Mouse (Mus musculus): Measurements from ENCODE around the gene Cdc42ep3. TPM values are rescaled to one million over a fixed set of nuclear protein-coding genes. Genes with fewer than 3 reads are reported as not detected.

Gene Cdc42ep3
- polyA plus RNA-seq, 1 experiment = 36.1 TPM

DNA sequence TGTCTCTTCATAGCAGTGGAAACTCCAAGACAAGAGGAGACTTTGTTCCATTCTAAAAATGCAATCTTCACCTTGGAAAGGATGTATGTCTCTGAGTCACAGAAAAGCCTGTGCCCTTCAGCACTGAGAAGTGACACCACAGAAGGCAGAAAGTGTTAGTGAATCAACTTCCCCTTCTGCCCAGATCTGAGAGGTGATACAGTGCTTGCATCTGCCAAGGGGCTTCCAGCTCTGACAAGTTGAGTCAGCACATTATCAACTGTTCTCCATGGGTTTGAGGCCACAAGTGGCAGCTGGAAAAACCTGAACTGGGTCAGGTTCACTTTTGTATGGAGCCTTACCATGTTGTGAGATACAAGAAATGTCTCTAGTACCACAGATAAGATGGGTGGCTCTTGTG, 55.9 kb downstream of the Cdc42ep3 start:
- Histone ChIP-seq H3K4me1 (ENCODE audit: control insufficient read depth, insufficient read depth, low read length) (peaks cover 47% of the 10 kb centered on the region), H3K4me3 (ENCODE audit: insufficient read depth, low read length) (no peak overlapping the region), H3K27ac (ENCODE audit: insufficient read depth, low read depth, low read length) (peak overlapping the region; percentile 19; the same call in 1 of the 2 replicates)
- no peak for TF ChIP-seq CTCF (IDR thresholded peaks at IDR 0.05; ENCODE audit: low read depth, low read length)
- TF ChIP-seq POLR2A (IDR thresholded peaks at IDR 0.05; ENCODE audit: borderline replicate concordance, low read depth, low read length) = no peak

DNA sequence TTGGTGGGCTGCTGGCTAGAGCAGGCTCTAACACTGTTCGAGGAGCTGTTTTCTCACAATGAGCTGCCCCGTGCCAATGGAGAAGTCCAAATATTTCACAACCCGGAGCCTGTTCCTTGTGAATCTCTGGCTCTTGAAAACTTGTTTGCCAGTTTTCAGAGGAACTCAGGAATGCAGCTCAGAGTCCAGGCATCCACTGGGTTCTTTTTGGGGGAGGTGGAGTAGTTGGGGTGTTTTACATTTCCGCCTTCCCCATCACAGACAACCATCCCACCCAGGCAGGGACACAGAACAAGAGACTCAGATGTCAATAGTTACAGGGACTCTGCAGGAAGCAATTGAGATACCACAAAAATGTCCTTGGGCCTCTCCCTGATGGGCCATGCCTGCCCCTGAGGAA, 59.0 kb downstream of the Cdc42ep3 start:
- Histone ChIP-seq H3K27ac (ENCODE audit: insufficient read depth, low read depth, low read length) (no peak overlapping the region), H3K4me1 (ENCODE audit: control insufficient read depth, insufficient read depth, low read length) (peaks cover 38% of the 10 kb centered on the region), H3K4me3 (ENCODE audit: insufficient read depth, low read length) (no peak overlapping the region)
- TF ChIP-seq CTCF (IDR thresholded peaks at IDR 0.05; ENCODE audit: low read depth, low read length) (no peak), POLR2A (IDR thresholded peaks at IDR 0.05; ENCODE audit: borderline replicate concordance, low read depth, low read length) (no peak)

DNA sequence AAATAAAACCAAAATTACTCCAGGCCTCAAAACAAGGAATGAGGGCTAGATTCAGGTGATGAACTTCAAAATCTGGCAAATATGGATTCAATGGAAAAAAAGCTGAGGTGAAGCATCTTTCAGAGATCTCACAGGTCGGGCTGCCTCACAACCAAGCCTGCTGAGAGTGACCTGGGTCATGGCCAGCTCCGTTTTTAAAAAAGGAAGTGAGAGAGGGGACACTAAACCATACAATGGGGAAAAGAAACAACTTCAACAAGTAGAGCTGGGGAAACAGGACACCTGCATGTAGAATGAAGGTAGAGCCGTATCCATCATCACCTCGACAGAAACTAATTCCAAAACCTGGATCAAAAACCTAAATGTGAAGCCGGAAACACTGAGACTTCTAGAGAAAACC, 63.2 kb downstream of the Cdc42ep3 start:
- Histone ChIP-seq H3K27ac (ENCODE audit: insufficient read depth, low read depth, low read length) (no peak overlapping the region), H3K4me3 (ENCODE audit: insufficient read depth, low read length) (no peak overlapping the region), H3K4me1 (ENCODE audit: control insufficient read depth, insufficient read depth, low read length) (peaks cover 20% of the 10 kb centered on the region)
- TF ChIP-seq POLR2A (IDR thresholded peaks at IDR 0.05; ENCODE audit: borderline replicate concordance, low read depth, low read length) = no peak

DNA sequence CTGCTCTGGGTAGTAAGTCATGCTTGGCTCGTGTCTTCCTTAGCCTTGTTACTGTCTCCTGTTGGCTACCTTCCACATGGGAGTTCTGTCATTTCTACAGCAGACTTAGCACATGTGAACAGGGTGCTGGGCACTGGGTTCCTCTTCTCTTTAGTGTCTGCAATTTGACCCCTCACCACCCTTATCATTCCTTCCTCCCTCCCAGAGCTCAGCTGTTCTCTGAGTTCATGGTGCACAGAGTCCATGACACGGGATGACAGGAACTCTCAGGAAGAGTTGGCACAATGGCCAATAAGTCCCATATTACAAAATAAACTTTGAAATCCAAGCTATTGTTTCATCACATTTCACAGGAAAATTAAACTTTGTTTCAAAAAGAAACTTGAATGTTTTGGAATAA, 64.2 kb downstream of the Cdc42ep3 start:
- no peak overlapping the region for H3K27ac ChIP-seq (ENCODE audit: insufficient read depth, low read depth, low read length)
- peaks cover 14% of the 10 kb centered on the region for H3K4me1 ChIP-seq (ENCODE audit: control insufficient read depth, insufficient read depth, low read length)
- no peak overlapping the region for H3K4me3 ChIP-seq (ENCODE audit: insufficient read depth, low read length)
- TF ChIP-seq CTCF (IDR thresholded peaks at IDR 0.05; ENCODE audit: low read depth, low read length) = no peak
- no peak for TF ChIP-seq POLR2A (IDR thresholded peaks at IDR 0.05; ENCODE audit: borderline replicate concordance, low read depth, low read length)

DNA sequence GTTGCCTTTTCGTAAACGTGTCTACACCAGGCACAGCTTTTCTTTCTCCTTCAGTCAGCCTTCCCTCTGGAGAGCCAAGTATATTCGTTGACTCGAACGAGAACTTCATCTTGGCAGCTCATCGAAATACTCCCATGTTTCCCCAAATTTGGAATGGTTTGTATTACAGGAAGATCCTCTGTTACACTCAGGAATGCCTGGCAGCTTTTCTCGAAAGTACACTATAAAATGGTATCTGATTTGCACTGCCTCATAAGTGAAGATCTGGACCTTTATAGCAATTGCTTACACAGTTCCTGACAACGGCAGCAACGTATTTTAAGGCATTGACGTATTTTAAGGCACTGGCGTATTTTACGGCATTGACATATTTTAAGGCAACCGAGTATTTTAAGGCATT, 67.6 kb downstream of the Cdc42ep3 start:
- Histone ChIP-seq H3K4me1 (ENCODE audit: control insufficient read depth, insufficient read depth, low read length) (peaks cover 14% of the 10 kb centered on the region), H3K4me3 (ENCODE audit: insufficient read depth, low read length) (no peak overlapping the region), H3K27ac (ENCODE audit: insufficient read depth, low read depth, low read length) (no peak overlapping the region)
- TF ChIP-seq POLR2A (IDR thresholded peaks at IDR 0.05; ENCODE audit: borderline replicate concordance, low read depth, low read length) = no peak
- no peak for TF ChIP-seq CTCF (IDR thresholded peaks at IDR 0.05; ENCODE audit: low read depth, low read length)

DNA sequence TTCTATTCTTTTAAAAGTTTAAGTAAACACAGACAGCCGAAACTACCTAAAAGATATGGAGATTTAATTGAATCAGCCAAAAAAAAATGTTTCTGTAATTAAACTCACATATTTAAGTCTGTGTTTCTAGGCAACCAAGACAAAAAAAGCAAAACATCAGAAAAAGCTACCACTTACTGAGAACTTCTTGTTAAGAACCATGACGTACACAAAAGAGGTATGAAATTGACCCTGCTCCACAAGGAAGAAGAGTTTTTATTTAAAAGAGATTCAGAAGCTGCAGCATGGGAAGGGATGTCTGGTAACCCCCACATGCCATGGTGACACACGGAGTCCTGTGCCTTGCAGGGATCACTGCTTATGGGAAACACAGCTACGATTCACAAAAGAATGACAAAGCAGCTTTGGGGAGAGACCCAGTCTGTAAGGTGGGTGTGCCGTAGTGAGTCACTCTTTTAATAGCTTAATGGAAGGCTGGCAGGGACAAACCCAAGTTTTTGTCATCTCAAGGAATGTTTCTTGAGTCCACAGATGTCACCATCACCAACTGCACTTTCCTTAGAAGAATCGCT, 69.8 kb downstream of the Cdc42ep3 start:
- TF ChIP-seq POLR2A (IDR thresholded peaks at IDR 0.05; ENCODE audit: borderline replicate concordance, low read depth, low read length) = no peak
- no peak for TF ChIP-seq CTCF (IDR thresholded peaks at IDR 0.05; ENCODE audit: low read depth, low read length)
- Histone ChIP-seq H3K4me1 (ENCODE audit: control insufficient read depth, insufficient read depth, low read length) (peaks cover 5% of the 10 kb centered on the region), H3K4me3 (ENCODE audit: insufficient read depth, low read length) (no peak overlapping the region), H3K27ac (ENCODE audit: insufficient read depth, low read depth, low read length) (no peak overlapping the region)

Data from bone marrow macrophage, adult 2 months (primary cell).